Mouse (Mus musculus): ENCODE data around the gene Dynlt1b.
A peak's percentile ranks its signal among the peaks of the same experiment; 100 is the strongest.
"Not testable (repeated sequence)": the region's sequence is repeated elsewhere in the genome, so short reads cannot be mapped to it uniquely, and the experiment has no call there.

The Dynlt1b gene

DNA sequence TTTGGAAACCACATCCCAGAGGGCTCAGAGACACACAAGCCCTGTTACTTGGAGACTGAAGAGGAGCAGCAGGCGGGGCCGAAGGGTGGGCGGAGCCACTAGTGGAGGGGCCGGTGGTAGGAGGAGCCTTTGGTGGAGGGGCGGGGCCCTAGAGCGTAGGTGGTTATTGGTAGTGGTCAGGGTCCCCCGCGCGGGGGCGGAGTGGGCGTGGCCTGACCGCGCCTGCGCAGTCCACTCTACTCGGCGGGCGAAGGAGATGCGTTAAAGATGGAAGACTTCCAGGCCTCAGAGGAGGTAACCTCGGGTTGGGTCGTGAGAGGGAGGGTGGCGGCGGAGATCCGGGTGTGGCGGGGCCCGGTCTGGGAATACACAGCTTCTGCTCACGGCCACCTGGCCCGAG, at the start of gene Dynlt1b:
Dynlt1b (plus strand) TSS at position 168 of the 400 bp plus-strand sequence.
- peak; percentile 99 for DNase-seq (ENCODE audit: low read depth, low spot score)

DNA sequence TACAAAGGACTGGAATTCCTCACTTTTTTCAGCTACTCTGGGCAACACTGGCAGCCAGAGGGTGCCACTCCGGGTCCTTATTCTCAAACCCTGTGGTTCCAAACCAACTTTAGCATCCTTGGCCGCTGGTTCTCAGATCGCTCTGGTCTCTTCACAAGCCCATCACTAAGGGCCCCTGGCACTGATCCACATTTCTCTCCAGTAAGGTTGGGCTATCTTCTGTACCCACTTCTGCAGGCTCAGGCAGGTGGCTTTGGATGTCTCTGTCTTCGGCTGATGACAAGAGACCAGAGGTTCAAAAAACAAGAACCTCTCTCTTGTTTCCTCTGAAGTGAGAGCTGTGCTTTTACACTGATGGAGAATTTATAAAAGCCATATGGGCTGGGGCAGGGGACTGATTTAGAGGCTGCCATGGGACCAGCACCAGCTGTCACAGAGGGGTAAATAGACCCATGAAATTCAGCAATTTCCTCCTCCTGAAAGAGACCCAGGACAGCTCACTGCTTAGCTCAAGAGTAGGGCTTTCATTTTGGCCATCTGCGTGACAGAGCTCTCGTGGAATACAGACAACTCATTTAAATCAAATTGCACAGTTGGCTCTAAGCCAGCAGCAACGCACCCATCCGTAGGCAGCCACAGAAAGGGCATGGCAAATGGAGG, 49.6 kb upstream of the Dynlt1b start:
- DNase-seq (ENCODE audit: low read depth, low spot score) = not testable (repeated sequence)

- DNase-seq (ENCODE audit: low read depth, low spot score) = not testable (repeated sequence)
Measured at GRCm38 (mm10) chr17:6381071-6381682, 48.7 kb upstream of the Dynlt1b start.

DNA sequence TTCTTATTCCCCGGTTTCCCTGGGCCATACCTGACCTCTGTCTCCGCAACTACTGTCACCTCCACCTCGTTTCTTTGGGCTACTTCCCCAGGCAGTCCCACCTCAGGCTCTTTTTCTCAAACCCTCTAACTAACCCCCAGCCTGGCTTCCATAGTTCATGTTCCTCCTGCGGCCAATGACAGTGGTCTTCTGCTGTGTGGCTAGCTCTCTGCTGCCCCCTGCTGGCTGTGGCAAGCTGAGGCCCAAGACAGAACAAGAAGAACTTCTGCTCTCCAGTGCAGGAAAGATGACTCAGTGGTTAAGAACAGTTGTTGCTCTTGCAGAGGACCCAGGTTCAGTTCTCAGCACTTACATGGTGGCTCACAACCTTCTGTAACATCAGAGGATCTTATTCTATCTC, 43.0 kb upstream of the Dynlt1b start:
- not testable (repeated sequence) for DNase-seq (ENCODE audit: low read depth, low spot score)

DNA sequence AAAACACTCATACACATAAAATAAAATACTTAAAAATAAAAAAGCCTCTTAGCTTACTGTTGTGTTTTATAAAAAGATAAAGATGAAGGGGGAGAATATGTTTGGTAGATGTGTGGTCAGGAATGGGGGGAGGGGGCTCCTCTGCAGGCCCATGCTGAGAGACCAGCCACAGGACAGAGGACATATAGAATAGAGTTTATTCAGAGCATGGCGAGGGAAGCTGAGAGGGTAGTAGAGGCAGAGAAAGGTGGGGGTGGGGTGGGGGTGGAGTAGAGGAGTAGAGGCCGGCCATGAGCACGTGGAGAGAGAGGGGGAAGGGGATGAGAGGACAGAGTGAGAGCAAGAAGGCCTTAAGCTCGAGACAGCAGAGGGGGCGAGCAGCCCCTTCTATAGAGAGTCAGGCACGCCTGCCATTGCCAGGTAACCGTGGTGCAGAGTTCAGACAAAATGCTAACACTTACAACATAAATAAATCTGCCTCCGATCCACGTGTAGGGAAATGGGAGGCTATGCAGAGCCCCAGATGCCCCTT, 42.5 kb upstream of the Dynlt1b start:
- DNase-seq (ENCODE audit: low read depth, low spot score) = not testable (repeated sequence)

GRCm38 (mm10) chr17:6389463-6389862, 40.4 kb upstream of the Dynlt1b start:
- DNase-seq (ENCODE audit: low read depth, low spot score) = not testable (repeated sequence)

DNA sequence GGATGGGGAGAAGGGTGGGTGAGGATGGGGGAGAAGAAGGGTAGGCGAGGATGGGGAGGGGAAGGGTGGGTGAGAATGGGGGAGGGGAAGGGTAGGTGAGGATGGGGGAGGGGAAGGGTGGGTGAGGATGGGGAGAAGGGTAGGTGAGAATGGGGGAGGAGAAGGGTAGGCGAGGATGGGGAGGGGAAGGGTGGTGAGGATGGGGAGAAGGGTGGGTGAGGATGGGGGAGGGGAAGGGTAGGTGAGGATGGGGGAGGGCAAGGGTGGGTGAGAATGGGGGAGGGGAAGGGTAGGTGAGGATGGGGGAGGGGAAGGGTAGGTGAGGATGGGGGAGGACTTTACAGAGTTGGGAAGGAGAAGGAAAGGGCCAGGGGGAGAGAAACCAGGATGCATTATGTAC, 39.2 kb upstream of the Dynlt1b start:
- not testable (repeated sequence) for DNase-seq (ENCODE audit: low read depth, low spot score)

DNA sequence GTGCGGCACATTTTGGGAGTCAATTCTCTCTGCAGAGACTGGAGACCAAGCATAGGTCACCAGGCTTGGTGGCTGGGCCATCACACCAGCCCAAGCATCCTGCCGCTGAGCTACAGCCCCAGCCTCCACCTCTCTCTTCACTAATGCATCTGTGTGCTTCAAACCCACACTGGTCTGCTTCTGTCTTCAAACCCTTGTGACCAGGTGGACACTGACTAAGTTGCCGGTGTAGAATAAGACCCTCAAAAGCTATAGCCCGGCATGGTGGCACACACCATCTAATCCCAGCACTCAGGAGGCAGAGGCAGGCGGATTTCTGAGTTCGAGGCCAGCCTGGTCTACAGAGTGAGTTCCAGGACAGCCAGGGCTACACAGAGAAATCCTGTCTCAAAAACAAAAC, 38.2 kb upstream of the Dynlt1b start:
- not testable (repeated sequence) for DNase-seq (ENCODE audit: low read depth, low spot score)

GRCm38 (mm10) chr17:6392473-6393340, 37.2 kb upstream of the Dynlt1b start:
- not testable (repeated sequence) for DNase-seq (ENCODE audit: low read depth, low spot score)

- DNase-seq (ENCODE audit: low read depth, low spot score) = not testable (repeated sequence)
Measured at GRCm38 (mm10) chr17:6398079-6398478, 31.8 kb upstream of the Dynlt1b start.

- not testable (repeated sequence) for DNase-seq (ENCODE audit: low read depth, low spot score)
Measured at GRCm38 (mm10) chr17:6398816-6399215, 31.1 kb upstream of the Dynlt1b start.

DNA sequence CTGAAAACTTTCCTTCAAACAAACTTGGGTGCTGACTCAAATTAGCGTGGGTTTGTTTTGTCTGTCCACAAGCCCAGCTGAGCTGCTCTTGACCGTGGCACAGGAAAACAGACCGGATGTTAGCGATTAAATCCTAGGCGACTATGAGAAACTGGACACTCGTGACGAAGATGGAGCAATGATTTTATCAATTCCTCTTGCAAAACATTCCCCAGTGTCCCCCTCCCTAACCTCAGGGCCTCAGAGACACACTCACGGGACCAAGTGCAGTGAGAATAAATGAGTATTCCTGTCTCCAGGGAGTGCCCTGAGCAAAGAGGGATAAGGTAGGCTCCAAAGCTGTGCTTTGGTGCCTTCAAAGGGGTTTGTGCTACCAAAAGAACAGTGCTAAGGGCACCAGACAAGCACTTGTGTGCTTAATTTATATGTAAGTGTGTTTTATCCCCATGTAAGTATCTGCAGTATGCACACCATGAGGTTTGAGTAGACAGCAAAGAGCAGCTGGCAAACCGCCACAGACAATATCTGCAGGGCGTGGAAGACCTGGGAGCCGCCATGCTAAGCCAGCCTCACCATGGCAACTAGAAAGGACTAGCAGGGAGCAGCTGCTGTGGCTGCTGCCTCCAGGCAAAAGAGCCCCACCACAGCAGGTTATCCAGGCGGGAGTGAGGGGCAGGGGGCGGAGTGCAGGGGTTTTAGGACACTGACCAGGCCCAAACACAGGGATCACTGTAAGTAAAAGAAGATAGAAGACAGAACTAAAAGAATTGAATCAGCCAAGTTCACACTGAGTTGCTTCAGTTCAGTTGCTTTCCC, 30.4 kb upstream of the Dynlt1b start:
- not testable (repeated sequence) for DNase-seq (ENCODE audit: low read depth, low spot score)

DNA sequence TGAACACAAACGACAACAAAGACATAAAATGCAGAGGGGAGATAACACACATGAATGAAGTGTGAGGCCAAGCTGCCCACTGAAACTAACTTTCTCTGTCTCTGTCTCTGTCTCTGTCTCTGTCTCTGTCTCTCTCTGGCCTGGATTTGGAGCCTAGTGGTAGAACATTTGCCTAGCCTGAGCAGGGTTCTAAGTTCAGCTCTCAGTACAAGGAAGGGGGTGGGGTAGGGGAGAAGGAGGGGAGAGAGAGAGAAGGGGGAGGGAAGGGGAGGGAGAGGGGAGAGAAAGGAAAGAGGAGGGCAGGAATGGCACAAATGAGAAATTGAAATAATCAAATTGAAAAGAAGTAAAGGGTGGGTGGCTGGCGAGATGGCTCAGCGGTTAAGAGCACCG, 29.8 kb upstream of the Dynlt1b start:
- not testable (repeated sequence) for DNase-seq (ENCODE audit: low read depth, low spot score)

GRCm38 (mm10) chr17:6404493-6404892, 25.4 kb upstream of the Dynlt1b start:
- not testable (repeated sequence) for DNase-seq (ENCODE audit: low read depth, low spot score)

GRCm38 (mm10) chr17:6406972-6407371, 22.9 kb upstream of the Dynlt1b start:
- DNase-seq (ENCODE audit: low read depth, low spot score) = not testable (repeated sequence)

DNA sequence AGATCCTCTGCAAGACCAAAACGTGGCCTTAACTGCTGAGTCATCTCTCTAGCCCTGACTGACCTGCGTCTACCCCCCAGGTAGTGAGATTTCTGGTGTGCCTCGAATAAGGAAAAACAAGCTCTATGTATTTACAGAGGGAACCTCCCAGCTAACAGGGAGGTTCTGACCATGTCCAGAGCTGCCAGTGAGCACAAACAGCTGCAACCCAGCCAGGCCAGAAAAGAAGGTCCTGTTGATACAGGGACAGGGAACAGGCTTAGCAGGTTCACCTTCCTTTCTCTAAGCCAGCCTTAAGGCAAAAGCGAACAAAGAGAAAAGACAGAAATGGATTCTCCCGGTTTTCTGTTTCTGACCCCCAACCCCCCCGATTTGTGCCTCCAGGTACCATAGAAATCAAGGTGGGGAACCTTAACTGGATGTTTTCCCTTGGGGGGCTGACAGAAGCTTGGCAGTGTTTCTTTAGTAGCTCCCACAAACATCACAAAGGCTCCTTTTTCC, 19.1 kb upstream of the Dynlt1b start:
- not testable (repeated sequence) for DNase-seq (ENCODE audit: low read depth, low spot score)

GRCm38 (mm10) chr17:6417118-6417517, 12.8 kb upstream of the Dynlt1b start:
- DNase-seq (ENCODE audit: low read depth, low spot score) = not testable (repeated sequence)

GRCm38 (mm10) chr17:6420557-6420956, 9.4 kb upstream of the Dynlt1b start:
- not testable (repeated sequence) for DNase-seq (ENCODE audit: low read depth, low spot score)

GRCm38 (mm10) chr17:6421547-6422326, 8.2 kb upstream of the Dynlt1b start:
- DNase-seq (ENCODE audit: low read depth, low spot score) = not testable (repeated sequence)

DNA sequence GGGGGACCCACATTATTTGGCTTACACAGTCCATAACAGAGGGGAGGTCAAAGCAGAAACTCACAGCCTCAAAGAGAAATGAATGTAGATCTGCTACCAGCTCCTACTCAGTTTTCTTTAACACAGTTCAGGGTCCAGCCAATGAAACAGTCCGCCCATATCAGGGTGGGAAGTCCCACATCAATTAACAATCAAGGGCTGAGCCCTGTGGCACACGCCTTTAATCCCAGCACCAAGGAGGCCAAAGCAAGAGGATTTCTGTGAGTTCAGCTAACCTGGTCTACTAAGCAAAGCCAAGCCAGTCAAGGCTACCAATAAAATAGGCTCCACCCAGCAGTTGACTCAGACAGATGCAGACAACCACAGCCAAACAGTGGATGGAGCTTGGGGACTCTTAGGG, 7.5 kb upstream of the Dynlt1b start:
- DNase-seq (ENCODE audit: low read depth, low spot score) = not testable (repeated sequence)

All from WW6 (cell line).